Mouse (Mus musculus) CD4-positive naive resting alpha-beta T cell, adult 76 days (primary cell): Measurements from ENCODE around the gene Togaram2. TPM values are rescaled to one million over a fixed set of nuclear protein-coding genes. Genes with fewer than 3 reads are reported as not detected.

Experiments
- total RNA-seq: library from RNA; stranded (reverse); gene quantifications from one replicate; pipeline ENCODE4 v1.2.4, GENCODE M21; 2023

Togaram2 gene
- not detected for total RNA-seq

GRCm38 (mm10) chr17:71673092-71673491 is at the start of gene Togaram2:
TSS of gene Togaram2 (plus strand) at chr17:71673261.

GRCm38 (mm10) chr17:71752831-71753230 is 79.8 kb downstream of the Togaram2 start, which contains the start of gene Pcare:
TSS of gene Pcare (minus strand) at chr17:71752894.

GRCm38 (mm10) chr17:71768173-71768572 is 95.1 kb downstream of the Togaram2 start, which contains the start of gene Clip4:
TSS of gene Clip4 (plus strand) at chr17:71768473.

Other genes starting within 250 kb of the Togaram2 start
- 56.8 TPM for gene Gm4707, start 213.3 kb upstream of the Togaram2 start, total RNA-seq
- 259 TPM for gene Smchd1, start 197.9 kb upstream of the Togaram2 start, total RNA-seq
- gene Ndc80, start 146.4 kb upstream of the Togaram2 start, total RNA-seq: 20.1 TPM
- not detected for gene Spdya, start 121.2 kb upstream of the Togaram2 start, total RNA-seq
- 194 TPM for gene Wdr43, start 57.4 kb upstream of the Togaram2 start, total RNA-seq
- gene Pcare, start 79.6 kb downstream of the Togaram2 start, total RNA-seq: not detected
- gene Clip4, start 95.2 kb downstream of the Togaram2 start, total RNA-seq: not detected